Mouse (Mus musculus): ENCODE results near the gene Kcnh5.

DNA sequence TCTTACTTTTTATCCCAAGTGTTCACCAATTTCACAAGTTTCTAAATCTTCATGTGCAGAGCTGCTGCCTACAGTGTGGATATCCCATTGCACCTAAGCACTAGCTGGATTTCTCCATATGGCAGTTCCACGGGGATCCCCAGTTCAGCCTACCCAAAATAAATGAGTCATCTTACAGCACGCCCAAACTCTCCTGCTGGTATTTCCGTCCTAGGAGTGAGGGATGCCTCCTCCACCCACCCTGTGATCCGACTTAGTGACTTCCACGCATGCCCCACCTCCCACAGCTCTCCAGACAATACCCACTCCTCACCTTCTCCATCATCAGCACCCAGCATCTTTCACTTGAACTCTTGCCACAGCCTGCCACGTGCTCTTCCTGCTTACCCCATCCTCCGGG lies 5.5 kb upstream of the Kcnh5 start:
- TF ChIP-seq EP300 (IDR thresholded peaks at IDR 0.05; ENCODE audit: insufficient read depth, low read depth, low read length) (no peak), CTCF (IDR thresholded peaks at IDR 0.05; ENCODE audit: low read depth, low read length) (no peak), POLR2A (IDR thresholded peaks at IDR 0.05; ENCODE audit: insufficient read depth, low read length) (no peak)

Measured in ES-Bruce4 (cell line).